Mouse (Mus musculus) yolk sac, embryonic 10.5 days (tissue): ENCODE measurements around the gene Vmn1r173.
"Not testable (repeated sequence)": the region's sequence is repeated elsewhere in the genome, so short reads cannot be mapped to it uniquely, and the experiment has no call there.

ENCODE experiments used
- DNase-seq: peaks from one replicate; pipeline ENCODE4 v3.0.0-alpha.2; 2017; ENCODE audit warnings: low spot score

The Vmn1r173 gene

DNA sequence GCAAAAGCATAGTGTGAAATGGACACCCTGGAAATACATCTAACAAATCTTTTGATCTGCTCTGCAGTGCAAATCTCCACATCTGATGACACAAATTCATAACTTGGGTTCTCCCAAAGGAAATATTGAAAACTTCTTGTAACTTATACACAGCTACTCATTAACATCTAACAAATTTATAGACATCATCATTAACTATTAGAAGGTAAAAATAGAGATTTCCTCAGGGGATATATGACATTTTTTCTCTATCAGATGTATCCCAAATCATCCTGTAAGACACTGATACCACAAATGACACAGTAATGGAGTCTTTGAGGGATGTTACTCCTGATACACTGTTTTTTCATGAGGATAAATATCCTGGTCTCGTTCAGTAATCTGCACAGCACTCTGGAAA is at the start of gene Vmn1r173:
TSS of gene Vmn1r173 (plus strand) at position 301 of the 400 bp plus-strand sequence.
- not testable (repeated sequence) for DNase-seq

- no peak for DNase-seq
Measured at GRCm38 (mm10) chr7:23658016-23658415, 42.5 kb upstream of the Vmn1r173 start, which contains the start of gene Vmn1r172. Gene Vmn1r172, plus strand, starts transcription at chr7:23658316.

GRCm38 (mm10) chr7:23751970-23752369 is 51.5 kb downstream of the Vmn1r173 start, which contains the start of gene Vmn1r174:
Gene Vmn1r174, plus strand, starts transcription at chr7:23752270.
- DNase-seq, result not testable (repeated sequence)
